Mouse (Mus musculus) spleen, adult 2 months (tissue): ENCODE data around the gene Timm8a1.

Source experiments
- CTCF ChIP-seq: fragments of 200-500 bp; IDR thresholded peaks from 2 replicates; pipeline ENCODE4 v1.5.1; 2011; ENCODE audit warnings: mild to moderate bottlenecking, inconsistent platforms; ENCODE audit not compliant: insufficient read depth, insufficient read length, insufficient replicate concordance; ENCODE audit errors: extremely low read depth
- POLR2A ChIP-seq: fragments of 200-500 bp; IDR thresholded peaks from 2 replicates; pipeline ENCODE4 v1.6.1; 2011; ENCODE audit warnings: low read depth, low read length, inconsistent platforms

- TF ChIP-seq CTCF (no peak), POLR2A (no peak)
These were observed 22.7 kb upstream of the Timm8a1 start for GRCm38 (mm10) chrX:134564326-134564725.
